Mouse (Mus musculus): ENCODE data around the gene Nectin1. TPM values are rescaled to one million over a fixed set of nuclear protein-coding genes. Genes with fewer than 3 reads are reported as not detected.
A peak's percentile ranks its signal among the peaks of the same experiment; 100 is the strongest.

Nectin1 gene
- polyA plus RNA-seq, 1 experiment from 2014 or later: 3.7 TPM

DNA sequence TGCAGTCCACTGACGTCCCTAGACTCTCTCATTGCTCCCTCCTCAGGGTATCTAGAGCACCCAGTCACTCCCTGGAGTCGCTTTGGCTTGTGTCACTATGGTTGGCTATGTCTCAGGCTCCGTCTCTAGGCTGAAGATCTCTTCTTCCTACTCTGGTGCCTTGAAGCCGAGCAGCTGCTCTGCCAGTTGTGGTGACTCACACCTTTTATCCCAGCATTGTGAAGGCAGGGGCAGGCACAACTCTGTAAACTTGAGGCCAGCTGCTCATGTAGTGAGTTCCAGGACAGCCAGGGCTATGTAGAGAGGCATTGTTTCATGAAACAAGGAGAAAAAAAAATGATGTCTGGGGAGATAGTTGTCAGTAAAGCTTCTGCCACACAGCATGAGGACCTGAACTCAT, 36.2 kb upstream of the Nectin1 start:
- WGBS: 65% methylated on average over 4 of the region's 4 CpGs
- H3K4me2 ChIP-seq (ENCODE audit: low read length): no peak overlapping the region
- no peaks in the 10 kb centered on the region for H3K27me3 ChIP-seq (ENCODE audit: insufficient read depth, low read length)
- no peak overlapping the region for H3K4me3 ChIP-seq (replicated peaks; ENCODE audit: low read depth, low read length)
- H3K27ac ChIP-seq: no peak overlapping the region
- no peaks in the 10 kb centered on the region for H3K9me3 ChIP-seq (replicated peaks; ENCODE audit: low read length)
- no peak for ATAC-seq (replicated peaks; ENCODE audit: low FRiP score, low read depth)
- H3K36me3 ChIP-seq (ENCODE audit: insufficient read depth, low read length): no peaks in the 10 kb centered on the region
- H3K4me1 ChIP-seq (replicated peaks; ENCODE audit: insufficient read depth, low read length): no peaks in the 10 kb centered on the region
- TF ChIP-seq CTCF (IDR thresholded peaks at IDR 0.05; ENCODE audit: low read depth): no peak
- H3K9ac ChIP-seq (ENCODE audit: low read depth, low read length): no peak overlapping the region
- DNase-seq (ENCODE audit: low spot score): no peak

DNA sequence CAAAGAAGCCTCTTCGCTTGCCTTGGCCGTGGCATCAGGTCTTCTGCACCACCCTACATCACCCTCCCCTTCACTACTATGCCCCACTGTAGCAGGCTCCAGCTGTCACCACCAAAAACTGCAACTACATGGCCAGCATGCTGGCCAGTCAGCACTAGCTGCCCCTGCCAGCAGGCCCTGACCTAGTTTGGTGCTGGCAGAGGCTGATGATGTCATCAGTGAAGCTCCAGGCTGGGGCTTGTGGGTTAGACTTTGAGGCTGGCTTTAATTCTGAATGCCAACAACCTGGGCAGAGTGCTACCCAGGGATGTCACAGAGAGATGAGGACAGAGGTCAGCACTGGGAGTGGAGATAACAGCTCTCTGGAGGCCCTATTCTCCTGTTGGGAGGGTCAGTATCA, 35.1 kb upstream of the Nectin1 start:
- no peaks in the 10 kb centered on the region for H3K9me3 ChIP-seq (replicated peaks; ENCODE audit: low read length)
- no peak for ATAC-seq (replicated peaks; ENCODE audit: low FRiP score, low read depth)
- H3K9ac ChIP-seq (ENCODE audit: low read depth, low read length): no peak overlapping the region
- DNase-seq (ENCODE audit: low spot score): no peak
- no peak for TF ChIP-seq CTCF (IDR thresholded peaks at IDR 0.05; ENCODE audit: low read depth)
- no peaks in the 10 kb centered on the region for H3K27me3 ChIP-seq (ENCODE audit: insufficient read depth, low read length)
- no peaks in the 10 kb centered on the region for H3K36me3 ChIP-seq (ENCODE audit: insufficient read depth, low read length)
- H3K27ac ChIP-seq: no peak overlapping the region
- no peak overlapping the region for H3K4me3 ChIP-seq (replicated peaks; ENCODE audit: low read depth, low read length)
- H3K4me2 ChIP-seq (ENCODE audit: low read length): no peak overlapping the region
- WGBS: 90% methylated on average over 2 of the region's 2 CpGs
- H3K4me1 ChIP-seq (replicated peaks; ENCODE audit: insufficient read depth, low read length): no peaks in the 10 kb centered on the region

DNA sequence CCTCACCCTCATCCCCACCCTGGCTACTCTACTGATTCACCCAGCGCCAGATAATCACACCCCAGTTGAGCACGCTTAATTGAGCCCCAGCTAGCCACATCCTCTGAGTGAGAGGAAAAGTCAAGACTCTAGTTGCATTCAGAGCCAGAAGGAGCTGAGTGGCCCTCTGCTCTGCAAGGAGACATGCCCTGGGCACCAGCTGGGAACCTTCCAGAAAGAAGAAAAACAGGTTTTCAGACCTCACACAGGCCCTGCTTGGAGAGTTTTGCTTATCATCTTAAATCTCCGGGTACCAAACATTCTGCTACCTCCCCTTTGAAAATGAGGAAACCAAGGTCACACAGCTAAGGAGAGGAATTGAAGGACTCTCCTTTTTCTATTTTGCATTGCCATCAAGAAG, 30.4 kb upstream of the Nectin1 start:
- H3K4me2 ChIP-seq (ENCODE audit: low read length): no peak overlapping the region
- no peaks in the 10 kb centered on the region for H3K27me3 ChIP-seq (ENCODE audit: insufficient read depth, low read length)
- no peaks in the 10 kb centered on the region for H3K9me3 ChIP-seq (replicated peaks; ENCODE audit: low read length)
- H3K4me3 ChIP-seq (replicated peaks; ENCODE audit: low read depth, low read length): no peak overlapping the region
- WGBS: 62% methylated on average over 3 of the region's 3 CpGs
- H3K36me3 ChIP-seq (ENCODE audit: insufficient read depth, low read length): no peaks in the 10 kb centered on the region
- DNase-seq (ENCODE audit: low spot score) (no peak), ATAC-seq (replicated peaks; ENCODE audit: low FRiP score, low read depth) (no peak)
- H3K27ac ChIP-seq: no peak overlapping the region
- no peak for TF ChIP-seq CTCF (IDR thresholded peaks at IDR 0.05; ENCODE audit: low read depth)
- H3K9ac ChIP-seq (ENCODE audit: low read depth, low read length): no peak overlapping the region
- no peaks in the 10 kb centered on the region for H3K4me1 ChIP-seq (replicated peaks; ENCODE audit: insufficient read depth, low read length)

DNA sequence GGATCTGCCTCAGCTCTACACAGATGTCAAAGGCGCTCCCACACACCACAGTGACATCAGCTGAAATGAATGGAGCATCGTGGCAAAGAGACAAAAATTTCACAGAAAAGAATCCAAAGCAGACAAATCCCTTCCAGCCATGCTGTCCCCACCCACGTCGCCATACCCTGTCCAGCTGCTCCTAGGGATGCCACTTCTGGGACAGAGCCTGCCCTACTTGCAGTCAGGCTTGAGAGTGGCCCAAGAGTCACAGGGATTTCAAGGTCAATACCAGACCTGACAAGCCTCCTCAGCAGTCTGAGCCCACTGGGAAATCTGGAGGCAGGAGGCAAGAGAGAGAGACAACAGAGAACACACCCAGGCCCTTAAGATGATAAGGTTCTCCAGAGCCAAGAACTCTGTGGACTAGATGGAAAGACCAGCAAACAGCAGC, 24.4 kb upstream of the Nectin1 start:
- no peaks in the 10 kb centered on the region for H3K9me3 ChIP-seq (replicated peaks; ENCODE audit: low read length)
- no peaks in the 10 kb centered on the region for H3K27me3 ChIP-seq (ENCODE audit: insufficient read depth, low read length)
- no peak overlapping the region for H3K4me3 ChIP-seq (replicated peaks; ENCODE audit: low read depth, low read length)
- H3K4me1 ChIP-seq (replicated peaks; ENCODE audit: insufficient read depth, low read length): no peaks in the 10 kb centered on the region
- no peak for ATAC-seq (replicated peaks; ENCODE audit: low FRiP score, low read depth)
- TF ChIP-seq CTCF (IDR thresholded peaks at IDR 0.05; ENCODE audit: low read depth): no peak
- no peak overlapping the region for H3K4me2 ChIP-seq (ENCODE audit: low read length)
- H3K36me3 ChIP-seq (ENCODE audit: insufficient read depth, low read length): no peaks in the 10 kb centered on the region
- DNase-seq (ENCODE audit: low spot score): peak; percentile 39
- 55% methylated on average over 4 of the region's 4 CpGs for WGBS
- H3K27ac ChIP-seq: no peak overlapping the region
- no peak overlapping the region for H3K9ac ChIP-seq (ENCODE audit: low read depth, low read length)

DNA sequence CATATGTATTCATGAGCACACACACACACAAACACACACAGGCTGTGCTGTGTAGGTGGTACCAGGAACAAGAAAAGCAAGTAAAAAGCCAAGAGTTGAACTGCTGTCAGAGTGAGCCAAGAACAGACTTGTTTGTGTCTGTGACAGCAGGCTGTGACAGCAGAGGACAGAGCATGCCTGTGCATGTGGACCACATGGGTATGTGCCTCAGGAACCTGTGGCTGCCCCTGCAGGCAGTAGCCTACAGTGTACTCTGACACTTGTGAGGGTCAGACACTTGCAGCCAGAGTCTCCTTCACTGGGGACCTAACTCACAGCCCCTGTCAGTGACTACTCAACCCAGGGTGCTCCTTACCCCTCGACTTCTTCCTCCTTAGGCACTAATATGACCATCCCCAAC, 23.7 kb upstream of the Nectin1 start:
- 67% methylated on average over 1 of the region's 1 CpGs for WGBS
- no peaks in the 10 kb centered on the region for H3K9me3 ChIP-seq (replicated peaks; ENCODE audit: low read length)
- no peak for ATAC-seq (replicated peaks; ENCODE audit: low FRiP score, low read depth)

DNA sequence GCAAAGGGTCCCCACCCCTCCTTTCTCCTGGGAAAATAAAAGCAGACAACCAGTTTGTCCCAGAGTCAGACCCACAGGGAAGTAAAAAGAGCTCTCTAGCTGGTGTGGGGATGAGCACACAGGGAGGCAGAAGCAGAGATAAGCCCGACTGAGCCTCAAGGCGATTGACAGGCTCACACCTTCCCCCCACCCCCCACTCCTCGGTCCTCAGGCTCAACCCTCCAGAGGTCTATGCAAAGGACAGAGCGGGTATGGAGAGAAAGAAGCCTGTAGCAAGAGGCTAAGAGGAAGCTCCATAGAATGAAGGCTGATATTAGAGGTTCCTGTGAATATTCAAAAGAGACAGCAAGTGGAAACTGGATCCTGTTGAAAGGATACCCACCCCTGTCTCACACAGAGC, 19.7 kb upstream of the Nectin1 start:
- Histone ChIP-seq H3K4me1 (replicated peaks; ENCODE audit: insufficient read depth, low read length) (no peaks in the 10 kb centered on the region), H3K27ac (no peak overlapping the region), H3K36me3 (ENCODE audit: insufficient read depth, low read length) (no peaks in the 10 kb centered on the region), H3K9me3 (replicated peaks; ENCODE audit: low read length) (no peaks in the 10 kb centered on the region), H3K4me3 (replicated peaks; ENCODE audit: low read depth, low read length) (no peak overlapping the region), H3K9ac (ENCODE audit: low read depth, low read length) (no peak overlapping the region), H3K27me3 (ENCODE audit: insufficient read depth, low read length) (no peaks in the 10 kb centered on the region), H3K4me2 (ENCODE audit: low read length) (no peak overlapping the region)
- 39% methylated on average over 4 of the region's 4 CpGs for WGBS
- no peak for DNase-seq (ENCODE audit: low spot score)
- no peak for ATAC-seq (replicated peaks; ENCODE audit: low FRiP score, low read depth)
- no peak for TF ChIP-seq CTCF (IDR thresholded peaks at IDR 0.05; ENCODE audit: low read depth)

More for the DNA sequence above, 23.7 kb upstream of the Nectin1 start:
- Histone ChIP-seq H3K27me3 (ENCODE audit: insufficient read depth, low read length) (no peaks in the 10 kb centered on the region), H3K4me2 (ENCODE audit: low read length) (no peak overlapping the region), H3K9ac (ENCODE audit: low read depth, low read length) (no peak overlapping the region), H3K4me3 (replicated peaks; ENCODE audit: low read depth, low read length) (no peak overlapping the region), H3K4me1 (replicated peaks; ENCODE audit: insufficient read depth, low read length) (no peaks in the 10 kb centered on the region), H3K27ac (no peak overlapping the region), H3K36me3 (ENCODE audit: insufficient read depth, low read length) (no peaks in the 10 kb centered on the region)
- TF ChIP-seq CTCF (IDR thresholded peaks at IDR 0.05; ENCODE audit: low read depth): no peak
- DNase-seq (ENCODE audit: low spot score): no peak

All from kidney, postnatal 0 days (tissue).